20 mouse cellular contexts compared by ENCODE assay signal in the genomic region with DNA sequence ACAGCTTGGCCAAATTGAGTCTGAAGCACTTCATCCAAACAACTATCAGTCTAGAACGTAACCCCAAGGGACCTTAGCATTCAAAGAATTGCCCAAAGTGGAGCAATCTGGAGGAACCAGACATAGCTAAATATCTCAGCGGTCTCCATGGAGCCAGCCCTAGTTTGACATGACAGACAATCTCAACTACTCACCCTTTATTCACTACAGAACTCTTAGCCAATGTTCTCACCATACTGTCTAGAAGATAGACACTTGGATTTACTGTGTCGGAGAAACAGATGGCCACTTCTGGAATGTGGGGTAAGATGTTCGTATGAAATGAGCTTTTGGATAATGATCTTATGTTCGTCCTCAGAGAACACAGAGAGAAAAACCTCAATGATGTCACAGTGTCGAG.
A peak's percentile ranks its signal among the peaks of the same experiment; 100 is the strongest.
DNase-seq lines count a peak whose midpoint lies in the region; ATAC-seq and TF ChIP-seq lines count a peak whose summit lies in the region.
"Had no signal": no experiment of that assay in that cellular context is flagged by ENCODE, and none has a peak within 500 bp of the region (broad histone marks: within the 10 kb centered on the region; RNA-seq: fewer than 3 reads in every experiment).

No protein-coding gene starts in this region.

- H3K9ac ChIP-seq in lung, postnatal 0 days (replicated peaks; ENCODE audit: low read depth) = no peak overlapping the region
- H3K9ac ChIP-seq: forebrain, embryonic 13.5 days; heart, embryonic 15.5 days; hindbrain, embryonic 15.5 days had no signal

- 0 out of 2 replicates have a peak, but pooled peaks have one; percentile 15 for TF ChIP-seq EP300 in lung, postnatal 0 days (IDR thresholded peaks at IDR 0.05)

- H3K36me3 ChIP-seq in lung, postnatal 0 days (ENCODE audit: insufficient read depth, low read length) = no peaks in the 10 kb centered on the region
- no peaks in the 10 kb centered on the region for H3K36me3 ChIP-seq in kidney, adult 2 months (ENCODE audit: control insufficient read depth, insufficient read depth, low read length)
- H3K36me3 ChIP-seq: heart, embryonic 15.5 days; hindbrain, embryonic 15.5 days had no signal

- DNase-seq in frontal cortex, postnatal 10 days (ENCODE audit: low spot score in 2 of 2) = no peak
- peak; percentile 64 for DNase-seq in lung, postnatal 0 days (ENCODE audit: low spot score)
- DNase-seq in lung, adult 18-20 months = no peak
- peak; percentile 10 for DNase-seq in Muller cell, postnatal 12 days (ENCODE audit: inconsistent ontology term)
- DNase-seq in kidney, adult 2 months = no peak
- DNase-seq: adrenal gland, adult 2 months; adrenal gland, postnatal 25 days; cerebellum, adult 18-20 months; cerebellum, adult 9-11 months; cerebellum, postnatal 36 days; gastrocnemius, postnatal 36 days; heart, adult 11 months had no signal

- 67% methylated on average over 6 of the region's 6 CpGs for WGBS in lung, postnatal 0 days
- WGBS in kidney, adult 2 months = 85% methylated on average over 6 of the region's 6 CpGs

- TF ChIP-seq CTCF in lung, postnatal 0 days (IDR thresholded peaks at IDR 0.05) = no peak
- no peak for TF ChIP-seq CTCF in embryonic fibroblast, embryonic 13.5 days (IDR thresholded peaks at IDR 0.05; ENCODE audit: borderline replicate concordance, insufficient read depth, low read length)
- no peak for TF ChIP-seq CTCF in kidney, adult 2 months (conservative IDR thresholded peaks at IDR 0.05; ENCODE audit: insufficient read depth, insufficient read length, low read depth, low read length)

- no peak for TF ChIP-seq POLR2A in embryonic fibroblast, embryonic 13.5 days (IDR thresholded peaks at IDR 0.05; ENCODE audit: low read depth, low read length)
- TF ChIP-seq POLR2A in kidney, adult 2 months (IDR thresholded peaks at IDR 0.05; ENCODE audit: low read depth, low read length) = no peak

- no peaks in the 10 kb centered on the region for H3K4me1 ChIP-seq in lung, postnatal 0 days (ENCODE audit: insufficient read depth, low read depth, low read length)
- H3K4me1 ChIP-seq in embryonic fibroblast, embryonic 13.5 days (ENCODE audit: control insufficient read depth, insufficient read depth, low read length) = no peaks in the 10 kb centered on the region
- no peaks in the 10 kb centered on the region for H3K4me1 ChIP-seq in kidney, adult 2 months (ENCODE audit: control insufficient read depth, insufficient read depth, low read length)
- H3K4me1 ChIP-seq: forebrain, embryonic 13.5 days; heart, embryonic 15.5 days; hindbrain, embryonic 15.5 days had no signal

- no peaks in the 10 kb centered on the region for H3K9me3 ChIP-seq in lung, postnatal 0 days (ENCODE audit: low read length)
- H3K9me3 ChIP-seq: forebrain, embryonic 13.5 days; heart, embryonic 15.5 days; hindbrain, embryonic 15.5 days had no signal

- no peaks in the 10 kb centered on the region for H3K27me3 ChIP-seq in lung, postnatal 0 days (replicated peaks; ENCODE audit: insufficient read depth, low read length)
- H3K27me3 ChIP-seq in kidney, adult 2 months (replicated peaks; ENCODE audit: control insufficient read depth, insufficient read depth, low read length) = no peaks in the 10 kb centered on the region
- H3K27me3 ChIP-seq: CH12.LX; forebrain, embryonic 13.5 days; heart, embryonic 15.5 days; hindbrain, embryonic 15.5 days had no signal

- H3K27ac ChIP-seq in lung, postnatal 0 days (ENCODE audit: low read length) = no peak overlapping the region
- H3K27ac ChIP-seq in embryonic fibroblast, embryonic 13.5 days (ENCODE audit: insufficient read depth, low read length) = peak overlapping the region; percentile 32; the same call in 1 of the 2 replicates
- H3K27ac ChIP-seq in kidney, adult 2 months (ENCODE audit: insufficient read depth, low read depth, low read length) = no peak overlapping the region
- H3K27ac ChIP-seq: forebrain, embryonic 13.5 days; heart, embryonic 15.5 days; hindbrain, embryonic 15.5 days had no signal

- H3K4me2 ChIP-seq in lung, postnatal 0 days (replicated peaks; ENCODE audit: low read depth, low read length) = no peak overlapping the region
- H3K4me2 ChIP-seq: forebrain, embryonic 13.5 days; heart, embryonic 11.5 days; heart, embryonic 15.5 days; hindbrain, embryonic 15.5 days had no signal

- no peak overlapping the region for H3K4me3 ChIP-seq in lung, postnatal 0 days (ENCODE audit: low read depth, low read length)
- H3K4me3 ChIP-seq in embryonic fibroblast, embryonic 13.5 days (ENCODE audit: insufficient read depth, low read length) = no peak overlapping the region
- no peak overlapping the region for H3K4me3 ChIP-seq in kidney, adult 2 months (ENCODE audit: insufficient read depth, low read depth, low read length)
- H3K4me3 ChIP-seq: forebrain, embryonic 13.5 days; heart, embryonic 15.5 days; hindbrain, embryonic 15.5 days had no signal

- ATAC-seq in frontal cortex, adult (ENCODE audit: low TSS enrichment) = peak; percentile 31; the same call in 1 of the 2 replicates
- peak; percentile 83 for ATAC-seq in lung, postnatal 0 days
- ATAC-seq: forebrain, embryonic 13.5 days; intestine, embryonic 16.5 days had no signal

Comparison
In these comparisons a context has a peak if more than half of its experiments do, and no peak if none do; other contexts are left out.
1. DNase-seq: peak in lung, postnatal 0 days (single experiment) and Muller cell, postnatal 12 days (single experiment); none in frontal cortex, postnatal 10 days (0 of 2), lung, adult 18-20 months (0 of 2) and kidney, adult 2 months (single experiment).